Mouse (Mus musculus): ENCODE data around the gene Stpg3. TPM values are rescaled to one million over a fixed set of nuclear protein-coding genes. Genes with fewer than 3 reads are reported as not detected.
"Not testable (repeated sequence)": the region's sequence is repeated elsewhere in the genome, so short reads cannot be mapped to it uniquely, and the experiment has no call there.

The Stpg3 gene
- polyA plus RNA-seq, 1 experiment from 2014 or later, result not detected

DNA sequence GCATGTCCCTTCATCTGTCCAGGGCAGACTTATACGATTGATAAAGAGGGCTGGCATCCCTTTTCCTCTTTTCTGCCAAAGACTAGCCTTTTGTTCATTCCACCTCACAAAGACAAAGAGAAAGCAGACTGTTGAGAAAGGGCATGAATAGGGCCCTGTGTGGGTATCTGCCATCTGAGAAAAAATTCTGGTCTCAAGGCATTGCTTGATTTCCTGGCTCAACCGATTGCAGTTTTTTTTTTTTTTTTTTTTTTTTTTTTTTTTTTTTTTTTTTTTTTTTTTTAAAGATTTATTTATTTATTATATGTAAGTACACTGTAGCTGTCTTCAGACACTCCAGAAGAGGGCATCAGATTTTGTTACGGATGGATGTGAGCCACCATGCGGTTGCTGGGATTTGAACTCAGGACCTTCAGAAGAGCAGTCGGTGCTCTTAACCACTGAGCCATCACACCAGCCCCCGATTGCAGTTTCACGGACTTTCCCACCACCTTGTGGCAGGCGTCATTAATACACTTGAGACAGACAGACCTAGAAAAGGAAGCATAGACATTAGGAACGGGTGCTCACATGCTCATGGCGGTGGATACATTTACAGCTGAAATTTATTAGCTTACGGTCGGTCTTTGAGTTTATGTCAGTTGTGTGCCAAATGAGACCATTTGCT is 42.1 kb upstream of the Stpg3 start:
- Histone ChIP-seq H3K36me3 (ENCODE audit: control insufficient read depth, insufficient read depth) (peaks cover 13% of the 10 kb centered on the region; the same call in 1 of the 2 replicates), H3K4me3 (ENCODE audit: low read depth, low read length) (peak overlapping the region; percentile 99), H3K9ac (ENCODE audit: low read depth, low read length) (peak overlapping the region; percentile 91), H3K27ac (ENCODE audit: low read depth, low read length) (peak overlapping the region; percentile 82; the same call in 1 of the 2 replicates), H3K4me2 (replicated peaks; ENCODE audit: low read depth) (peak overlapping the region; percentile 93)
- WGBS, result 49% methylated on average over 11 of the region's 12 CpGs
- H3K4me1 ChIP-seq (replicated peaks; ENCODE audit: control insufficient read depth, insufficient read depth, low read length); H3K9me3 ChIP-seq (ENCODE audit: control insufficient read depth); ATAC-seq; H3K27me3 ChIP-seq (replicated peaks; ENCODE audit: control insufficient read depth, insufficient read depth, low read length): not testable (repeated sequence)
- peak; percentile 69 for TF ChIP-seq CTCF (IDR thresholded peaks at IDR 0.05; ENCODE audit: low read depth)

GRCm38 (mm10) chr2:25255284-25255779 is 40.9 kb upstream of the Stpg3 start, which contains the start of gene Tmem203:
Tmem203 (plus strand) TSS chr2:25255439.
- Histone ChIP-seq H3K27ac (ENCODE audit: low read depth, low read length) (peak within 1 kb of the TSS; percentile 82), H3K4me3 (ENCODE audit: low read depth, low read length) (peak within 1 kb of the TSS; percentile 99), H3K4me2 (replicated peaks; ENCODE audit: low read depth) (peak within 1 kb of the TSS; percentile 93), H3K9me3 (ENCODE audit: control insufficient read depth) (no peaks in the 10 kb centered on the region), H3K4me1 (replicated peaks; ENCODE audit: control insufficient read depth, insufficient read depth, low read length) (no peaks in the 10 kb centered on the region), H3K9ac (ENCODE audit: low read depth, low read length) (peak within 1 kb of the TSS; percentile 91), H3K27me3 (replicated peaks; ENCODE audit: control insufficient read depth, insufficient read depth, low read length) (no peaks in the 10 kb centered on the region), H3K36me3 (ENCODE audit: control insufficient read depth, insufficient read depth) (peaks cover 24% of the 10 kb centered on the region)
- under 1% methylated on average over 39 of the region's 39 CpGs for WGBS
- no peak for TF ChIP-seq CTCF (IDR thresholded peaks at IDR 0.05; ENCODE audit: low read depth)
- peak; percentile 82 for ATAC-seq

- no peak; the same call in 1 of the 2 replicates for ATAC-seq
Observed at GRCm38 (mm10) chr2:25252331-25252730, 37.9 kb upstream of the Stpg3 start.

DNA sequence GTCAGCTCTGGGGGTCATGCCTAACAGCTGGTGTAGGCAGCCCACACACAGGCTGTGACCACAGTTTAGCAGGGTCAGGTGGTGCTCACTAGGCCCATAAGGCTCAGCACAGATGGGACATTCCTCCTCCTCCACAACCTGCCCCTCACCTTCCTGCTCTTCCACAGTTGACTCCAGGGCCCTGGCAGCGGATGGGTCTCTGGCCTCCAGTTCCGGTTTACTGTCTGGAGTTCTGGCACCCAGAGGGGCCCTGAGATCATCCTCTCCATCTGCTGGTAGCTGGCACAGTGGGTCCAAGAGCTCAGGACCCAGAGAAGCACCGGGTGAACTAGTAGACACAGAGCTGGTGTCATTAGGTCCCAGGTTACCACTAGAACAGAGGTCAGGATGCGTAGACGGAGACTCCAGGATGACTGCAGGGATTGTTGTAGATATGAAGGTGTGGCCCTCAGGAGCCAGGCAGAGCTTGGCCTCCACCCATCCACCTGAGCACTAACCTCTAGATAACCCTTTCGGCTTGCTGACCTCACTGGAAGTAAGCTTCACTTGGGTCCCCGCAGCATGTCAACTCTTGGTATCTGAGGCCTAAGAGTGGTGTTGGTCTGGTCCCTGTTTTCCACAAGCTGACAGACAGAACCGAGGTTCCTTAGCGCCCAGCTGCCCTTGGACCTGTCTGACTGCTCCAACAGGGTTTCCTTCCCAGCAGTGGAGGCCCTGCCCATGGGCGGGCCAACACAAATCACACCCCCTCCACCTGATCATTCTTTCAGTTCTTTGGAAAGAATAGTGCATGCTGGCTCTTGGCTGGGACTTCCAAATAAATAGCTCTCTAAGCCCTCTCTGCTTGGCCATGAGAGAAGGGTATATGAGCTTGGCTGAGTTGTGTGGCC is 32.0 kb upstream of the Stpg3 start, which contains the start of gene AL732309.1:
Gene AL732309.1 (minus strand): TSS at position 681 of the 890 bp plus-strand sequence.
- H3K9me3 ChIP-seq (ENCODE audit: control insufficient read depth), result no peaks in the 10 kb centered on the region
- WGBS, result 46% methylated on average over 10 of the region's 10 CpGs
- peak within 1 kb of the TSS; percentile 74 for H3K27ac ChIP-seq (ENCODE audit: low read depth, low read length)
- H3K4me3 ChIP-seq (ENCODE audit: low read depth, low read length), result peak within 1 kb of the TSS; percentile 12
- 0 out of 2 replicates have a peak, but pooled peaks cover 3% of the 10 kb centered on the region for H3K27me3 ChIP-seq (replicated peaks; ENCODE audit: control insufficient read depth, insufficient read depth, low read length)
- peak within 1 kb of the TSS; percentile 11; the same call in 1 of the 2 replicates for H3K9ac ChIP-seq (ENCODE audit: low read depth, low read length)
- peak within 1 kb of the TSS; percentile 55 for H3K4me2 ChIP-seq (replicated peaks; ENCODE audit: low read depth)
- no peak for TF ChIP-seq CTCF (IDR thresholded peaks at IDR 0.05; ENCODE audit: low read depth)
- peaks cover 39% of the 10 kb centered on the region for H3K36me3 ChIP-seq (ENCODE audit: control insufficient read depth, insufficient read depth)
- ATAC-seq, result peak; percentile 62
- peaks cover 4% of the 10 kb centered on the region; the same call in 1 of the 2 replicates for H3K4me1 ChIP-seq (replicated peaks; ENCODE audit: control insufficient read depth, insufficient read depth, low read length)

More at GRCm38 (mm10) chr2:25252331-25252730, 37.9 kb upstream of the Stpg3 start:
- H3K4me3 ChIP-seq (ENCODE audit: low read depth, low read length), result no peak overlapping the region
- H3K9ac ChIP-seq (ENCODE audit: low read depth, low read length), result no peak overlapping the region
- no peaks in the 10 kb centered on the region for H3K27me3 ChIP-seq (replicated peaks; ENCODE audit: control insufficient read depth, insufficient read depth, low read length)
- WGBS, result 72% methylated on average over 1 of the region's 1 CpGs
- TF ChIP-seq CTCF (IDR thresholded peaks at IDR 0.05; ENCODE audit: low read depth), result peak; percentile 77
- peaks cover 51% of the 10 kb centered on the region for H3K36me3 ChIP-seq (ENCODE audit: control insufficient read depth, insufficient read depth)
- no peaks in the 10 kb centered on the region for H3K4me1 ChIP-seq (replicated peaks; ENCODE audit: control insufficient read depth, insufficient read depth, low read length)
- no peaks in the 10 kb centered on the region for H3K9me3 ChIP-seq (ENCODE audit: control insufficient read depth)
- H3K27ac ChIP-seq (ENCODE audit: low read depth, low read length), result no peak overlapping the region
- no peak overlapping the region for H3K4me2 ChIP-seq (replicated peaks; ENCODE audit: low read depth)

DNA sequence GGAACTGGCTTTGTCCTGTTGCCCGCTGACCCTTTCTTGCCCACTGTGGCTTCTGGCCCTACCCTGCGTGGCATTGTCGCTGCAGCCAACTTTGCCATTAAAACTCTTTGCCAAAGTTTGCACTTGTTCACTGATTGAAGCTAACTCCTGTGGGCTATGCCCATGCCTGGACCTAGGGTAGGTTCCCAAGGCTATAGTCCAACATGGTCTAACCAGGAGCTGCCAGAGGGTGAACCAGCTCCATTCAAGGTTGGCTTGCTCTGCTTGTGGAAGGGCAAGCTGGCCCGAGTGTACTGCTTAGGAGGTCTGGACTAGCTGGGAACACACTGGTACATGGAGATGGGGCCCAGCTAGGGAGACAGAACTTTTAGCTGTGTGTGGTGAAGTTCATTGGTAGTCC is 29.7 kb upstream of the Stpg3 start:
- no peak overlapping the region for H3K4me2 ChIP-seq (replicated peaks; ENCODE audit: low read depth)
- H3K27ac ChIP-seq (ENCODE audit: low read depth, low read length), result no peak overlapping the region
- H3K9me3 ChIP-seq (ENCODE audit: control insufficient read depth), result no peaks in the 10 kb centered on the region
- 0 out of 2 replicates have a peak, but pooled peaks cover 3% of the 10 kb centered on the region for H3K27me3 ChIP-seq (replicated peaks; ENCODE audit: control insufficient read depth, insufficient read depth, low read length)
- ATAC-seq, result no peak
- H3K36me3 ChIP-seq (ENCODE audit: control insufficient read depth, insufficient read depth), result peaks cover 19% of the 10 kb centered on the region; the same call in 1 of the 2 replicates
- WGBS, result 84% methylated on average over 4 of the region's 4 CpGs
- no peak overlapping the region for H3K4me3 ChIP-seq (ENCODE audit: low read depth, low read length)
- H3K4me1 ChIP-seq (replicated peaks; ENCODE audit: control insufficient read depth, insufficient read depth, low read length), result peaks cover 9% of the 10 kb centered on the region; the same call in 1 of the 2 replicates
- no peak overlapping the region for H3K9ac ChIP-seq (ENCODE audit: low read depth, low read length)
- no peak for TF ChIP-seq CTCF (IDR thresholded peaks at IDR 0.05; ENCODE audit: low read depth)

Measured in intestine, postnatal 0 days (tissue).